Mouse (Mus musculus) hindlimb bud, embryonic 11.5 days (tissue): ENCODE measurements at regions not wholly inside any gene's neighbourhood (a gene's known extent, or its start where the extent isn't known, plus 50 kb on each side); places are given as distances from the start of the nearest gene placed in this dataset.
A peak's percentile ranks its signal among the peaks of the same experiment; 100 is the strongest.

Experiments
- DNase-seq: peaks from one replicate; pipeline ENCODE4 v3.0.0-alpha.2; 2012; ENCODE audit warnings: low read depth, low spot score; ENCODE audit errors: extremely low spot score

DNA sequence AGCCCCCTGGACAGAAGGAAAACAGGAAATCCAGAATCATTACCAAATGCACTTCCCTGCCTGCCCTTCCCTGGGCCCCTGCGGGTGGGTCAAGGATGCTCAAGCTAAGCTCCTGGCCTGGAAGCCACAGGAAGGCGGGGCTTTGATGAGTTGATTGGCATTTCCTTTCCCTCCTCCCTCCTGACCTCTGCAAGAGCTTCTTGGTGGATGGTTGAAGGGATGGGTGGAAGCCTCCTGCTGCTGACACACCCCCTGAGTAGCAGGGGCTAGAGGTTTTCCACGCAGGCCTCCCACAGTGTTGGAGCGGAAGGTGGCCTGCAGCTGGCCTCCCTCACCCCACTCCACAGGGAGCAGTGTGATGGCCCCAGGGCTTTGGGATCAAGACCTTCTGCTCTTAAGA is 239.5 kb downstream of the Sox9 start:
- no peak for DNase-seq

DNA sequence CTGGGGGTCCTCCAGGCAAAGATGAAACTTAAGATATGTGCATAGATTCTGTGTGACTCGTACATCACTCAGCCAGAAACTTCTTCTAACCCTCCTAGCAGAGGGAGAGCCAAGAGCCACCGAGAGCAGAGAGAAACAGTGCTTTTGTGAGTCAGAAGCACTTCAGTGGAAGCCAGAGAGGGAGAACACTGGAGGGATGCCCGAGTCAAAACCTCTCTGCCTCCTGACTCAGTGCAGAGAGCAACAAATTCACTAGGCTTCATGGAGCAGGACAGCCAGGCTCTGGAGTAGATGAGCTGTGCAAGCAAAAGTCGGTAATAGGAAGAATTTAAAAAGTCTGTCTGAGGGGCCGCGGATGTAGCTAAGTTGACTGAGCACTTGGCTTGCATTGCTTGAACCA is 245.0 kb downstream of the Sox9 start:
- no peak for DNase-seq

DNA sequence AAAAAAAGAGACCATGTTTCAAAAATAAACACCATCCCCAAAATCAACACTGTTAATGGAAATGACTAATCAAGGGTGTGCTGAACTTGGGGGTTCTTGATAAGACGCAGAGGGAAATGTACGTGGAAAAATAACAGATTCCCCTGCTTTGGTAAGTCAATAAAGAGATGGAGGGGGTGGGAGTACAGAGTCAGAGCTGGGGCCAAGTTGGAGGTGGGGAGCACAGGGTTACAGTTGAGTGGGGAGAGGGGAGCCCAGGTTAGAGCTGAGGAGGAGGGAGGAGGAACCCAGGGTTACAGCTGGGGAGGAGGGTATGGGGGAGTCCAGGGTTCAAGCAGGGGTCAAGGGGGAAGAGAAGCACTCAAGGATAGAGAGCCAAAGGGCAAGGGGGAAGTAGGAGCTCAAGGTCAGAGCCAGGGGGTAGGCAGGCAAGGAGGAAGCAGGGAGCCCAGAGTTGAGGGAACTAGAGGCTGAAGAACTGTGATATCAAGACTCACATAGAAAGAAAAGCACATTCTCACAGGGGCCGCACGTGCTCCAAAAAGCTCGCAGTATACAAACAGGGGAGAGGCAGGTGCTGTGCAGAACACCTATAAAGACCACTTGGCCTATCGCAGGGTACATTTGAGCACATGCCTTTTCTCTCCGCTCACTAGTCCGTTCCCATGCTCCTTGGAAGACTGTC is 246.4 kb downstream of the Sox9 start:
- no peak for DNase-seq

DNA sequence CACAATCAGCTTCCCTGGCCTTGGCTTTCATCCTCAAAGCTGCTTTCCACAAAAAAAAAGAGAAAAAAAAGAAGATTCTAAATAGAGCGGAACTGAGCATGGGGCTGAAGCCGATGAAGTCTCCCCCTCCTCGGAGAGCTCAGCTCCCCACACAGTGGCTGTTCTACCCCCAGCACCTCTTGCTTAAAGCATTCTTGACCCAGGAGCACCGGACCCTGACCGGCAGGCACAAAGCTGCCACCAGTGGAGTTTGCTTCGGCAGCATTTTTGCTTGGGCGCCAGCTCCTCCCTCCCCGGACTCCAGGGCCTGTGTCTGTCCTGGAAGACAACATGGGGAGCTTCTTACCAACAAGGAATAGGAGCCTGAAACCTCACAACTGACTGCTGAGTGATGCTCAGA is 249.4 kb downstream of the Sox9 start:
- no peak for DNase-seq

DNA sequence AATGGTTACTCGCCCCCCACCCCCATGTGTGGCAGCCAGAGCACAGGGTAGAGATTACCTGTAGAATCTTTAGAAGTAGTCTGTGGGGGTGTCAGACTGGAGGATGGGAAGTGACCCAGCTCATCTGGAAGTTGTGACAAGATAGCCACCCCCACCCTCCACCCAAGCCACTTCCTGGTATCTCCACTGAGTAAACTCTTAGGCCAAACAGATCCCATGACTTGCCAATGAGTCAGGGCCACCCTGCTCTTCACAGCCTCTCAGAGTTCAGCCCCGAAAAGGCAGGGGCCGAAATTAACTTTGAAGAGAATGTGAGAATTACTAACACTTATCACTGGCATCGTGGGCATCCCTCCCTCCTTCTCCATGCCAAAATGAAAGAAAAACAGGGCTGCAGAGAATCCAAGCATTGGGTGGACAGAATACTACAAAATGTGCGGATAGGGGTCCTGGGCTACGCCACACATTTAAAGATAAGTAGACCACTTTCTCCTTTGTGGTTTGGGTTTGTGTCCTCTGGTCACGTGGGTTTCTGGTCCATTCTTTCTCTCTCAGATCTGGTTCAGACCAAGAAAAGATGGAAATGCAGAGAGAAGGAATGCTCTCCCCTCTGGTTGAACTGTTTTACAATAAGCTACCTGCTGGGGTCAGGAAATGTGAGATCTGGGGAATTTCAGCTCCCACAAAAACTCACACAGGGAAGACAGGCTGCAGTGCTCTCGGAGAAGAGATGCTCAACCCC is 250.6 kb downstream of the Sox9 start:
- DNase-seq, result no peak

DNA sequence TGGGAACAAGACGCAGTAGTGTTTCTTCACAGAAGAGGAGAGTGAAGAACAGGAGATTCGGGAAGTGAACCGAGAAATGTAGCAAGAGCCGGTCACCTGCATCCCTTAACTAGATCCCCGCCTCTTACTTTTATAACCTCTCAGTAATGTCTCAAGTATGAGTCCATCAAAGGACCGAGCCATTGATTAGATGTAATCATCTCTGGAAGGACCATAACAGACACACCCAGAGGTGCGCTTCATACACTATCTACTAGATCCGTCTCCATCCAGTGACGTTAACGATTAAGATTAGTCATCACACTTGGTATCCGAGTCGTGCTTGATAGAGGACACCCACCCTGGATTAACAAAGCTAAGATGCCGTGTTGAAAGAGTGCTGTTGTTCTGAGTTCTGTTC is 252.9 kb downstream of the Sox9 start:
- no peak for DNase-seq

DNA sequence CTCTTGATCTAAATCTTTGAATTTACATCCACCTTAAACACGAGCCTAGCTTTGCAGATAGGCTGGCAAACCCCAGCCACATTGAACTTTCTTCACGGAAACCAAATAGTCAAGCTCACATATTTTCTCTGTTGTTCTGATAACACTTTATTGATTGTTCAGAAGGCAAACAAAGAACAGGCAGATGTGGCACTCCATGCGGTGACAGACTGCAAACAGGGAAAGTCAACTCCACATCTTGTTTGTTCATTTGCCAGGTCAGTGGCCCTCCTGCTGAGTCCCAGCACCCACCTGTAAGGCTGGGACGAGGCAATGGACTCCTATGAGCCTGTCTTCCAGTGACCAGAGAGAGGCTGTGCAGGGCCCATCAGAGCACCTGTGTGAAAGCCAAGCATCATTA is 255.7 kb downstream of the Sox9 start:
- DNase-seq, result no peak

DNA sequence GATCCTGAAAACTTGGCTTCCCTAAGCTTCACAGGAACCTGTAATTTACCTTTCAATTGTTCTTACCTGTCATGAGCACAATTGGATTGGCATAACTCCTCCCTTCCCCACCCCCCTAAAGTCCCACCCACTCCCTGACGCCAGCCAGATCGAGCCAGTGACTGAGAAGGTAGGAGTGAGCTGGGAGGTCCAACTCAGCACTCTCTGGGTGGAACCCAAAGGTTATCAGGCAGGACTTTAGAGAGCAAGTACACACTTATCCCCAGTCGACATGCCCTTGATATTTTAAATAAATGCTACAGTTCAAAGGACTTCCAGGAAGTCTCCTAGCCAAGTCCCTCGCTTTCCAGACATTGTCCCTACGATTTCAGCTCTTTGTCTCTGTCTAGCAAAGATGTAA is 260.7 kb downstream of the Sox9 start:
- no peak for DNase-seq

DNA sequence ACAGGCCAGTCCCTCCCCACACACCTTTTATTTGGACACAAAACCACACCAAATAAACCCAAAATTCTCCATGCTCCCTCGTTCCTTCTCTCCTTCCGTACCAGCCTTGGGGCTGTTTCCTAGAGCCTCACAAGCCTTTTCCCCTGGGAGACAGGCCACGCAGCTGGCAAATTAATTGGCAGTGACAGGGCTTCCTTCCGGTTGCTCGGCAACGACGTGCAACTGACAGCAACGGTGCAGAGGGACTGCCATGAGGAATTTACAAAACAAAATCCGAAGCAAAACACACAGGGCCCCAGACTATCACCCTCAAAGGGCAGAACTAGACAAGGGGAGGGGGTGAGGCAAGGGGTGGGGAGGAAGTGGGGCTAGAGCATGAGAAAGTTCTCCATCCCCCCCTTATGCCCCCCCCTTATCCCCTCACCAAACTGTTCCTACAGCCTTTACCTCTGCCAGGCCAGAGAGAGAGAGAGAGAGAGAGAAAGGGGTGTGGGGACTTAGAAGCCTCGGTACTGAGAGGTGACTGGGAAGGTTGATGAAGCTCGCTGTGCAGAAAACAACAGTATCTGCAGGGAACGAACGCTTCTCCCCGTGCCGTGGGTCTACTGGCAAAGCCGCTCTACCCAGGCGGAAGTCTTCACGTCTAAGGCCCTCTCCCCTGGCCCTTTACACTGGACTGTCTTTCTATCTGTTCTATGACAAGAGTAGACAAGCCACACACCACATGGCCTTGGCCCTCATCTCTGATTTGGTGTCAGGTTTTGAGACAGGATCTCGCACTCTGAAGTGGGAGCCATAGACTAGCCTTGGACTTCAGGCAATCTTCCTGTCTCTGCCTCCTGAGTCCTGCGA is 264.4 kb downstream of the Sox9 start:
- DNase-seq, result peak; percentile 8

DNA sequence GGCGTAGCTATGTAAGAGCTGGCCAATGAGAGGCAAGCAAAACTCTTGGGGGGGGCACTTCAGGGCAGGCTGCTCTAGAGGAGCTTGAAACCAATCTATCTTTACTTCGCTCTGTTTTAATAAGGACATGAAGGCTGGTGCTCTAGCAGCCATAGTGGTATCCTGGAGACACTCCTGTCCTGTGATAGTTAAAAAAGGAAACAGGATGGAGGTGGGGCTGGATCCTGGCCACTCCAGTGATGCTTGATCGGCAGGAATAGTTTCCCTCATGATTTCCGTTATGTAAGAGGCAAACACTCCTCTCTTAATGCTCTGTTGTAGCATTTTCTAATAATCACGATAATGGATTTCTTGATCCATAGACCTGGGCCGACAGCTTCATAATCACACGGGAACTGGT is 266.1 kb downstream of the Sox9 start:
- no peak for DNase-seq

DNA sequence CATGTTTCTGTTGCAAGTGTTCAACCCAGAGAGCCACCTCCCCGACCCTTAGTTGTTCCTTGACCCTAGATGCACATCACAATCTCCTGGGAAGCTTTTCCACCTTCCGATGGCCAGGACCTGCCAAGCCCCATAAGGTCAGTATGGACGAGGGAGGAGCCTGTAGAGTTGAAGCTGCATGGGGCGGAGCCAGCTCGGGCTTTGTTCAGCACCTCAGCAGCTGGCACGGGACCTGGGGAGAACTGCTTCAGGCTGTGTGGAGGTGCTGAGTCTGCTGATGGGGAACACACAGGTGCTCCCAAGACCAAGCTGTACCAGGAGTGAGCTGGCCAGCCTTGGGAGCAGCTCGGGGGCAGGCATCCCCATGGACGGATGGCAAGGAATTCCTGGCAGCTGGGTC is 267.6 kb downstream of the Sox9 start:
- DNase-seq, result no peak

DNA sequence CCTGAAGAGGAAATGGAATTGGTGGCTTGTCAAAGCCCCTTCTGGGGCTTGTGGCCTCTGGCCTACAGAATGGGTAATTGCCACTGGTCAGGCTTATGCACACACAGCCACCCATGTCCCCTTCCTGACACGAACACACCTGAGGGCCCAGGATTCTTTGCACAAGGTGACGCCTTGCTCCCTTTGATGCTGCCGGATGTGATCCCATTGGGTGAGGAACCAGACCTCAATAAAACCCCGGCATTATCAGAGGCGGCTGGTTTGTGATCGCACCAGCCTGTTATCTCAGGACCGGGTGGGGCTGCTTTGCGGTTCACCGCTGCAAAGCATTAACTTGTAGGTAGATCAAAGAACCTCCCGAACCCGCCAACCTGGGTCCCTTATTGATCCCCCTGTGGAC is 270.5 kb downstream of the Sox9 start:
- no peak for DNase-seq

DNA sequence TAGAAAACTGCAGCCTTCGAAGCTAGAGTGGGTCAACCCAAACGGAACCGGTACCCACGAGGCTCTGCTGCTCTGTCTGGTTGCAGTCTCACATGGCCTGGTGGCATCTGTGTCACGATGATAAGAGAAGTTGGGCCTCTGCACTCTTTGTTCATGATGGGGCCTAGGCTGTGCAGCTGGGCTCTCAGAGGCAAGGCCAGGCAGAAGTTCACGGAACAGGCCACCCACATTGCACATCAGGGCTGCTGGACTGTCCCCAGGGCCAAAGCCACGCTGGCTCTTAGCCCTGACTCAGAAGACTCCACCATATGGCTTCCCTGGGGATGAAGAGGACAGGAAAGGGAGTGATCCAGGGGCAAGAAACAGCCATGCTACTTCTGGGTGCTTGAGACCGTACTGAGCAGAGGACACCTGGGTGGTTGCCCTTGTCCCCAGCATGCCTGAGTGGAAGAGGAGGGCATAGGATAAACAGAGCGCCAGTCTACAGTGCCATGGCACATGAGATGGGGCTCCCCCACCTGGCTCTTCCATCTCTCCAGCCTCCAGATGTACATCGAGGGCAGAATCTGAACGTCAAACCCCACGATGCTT is 274.1 kb downstream of the Sox9 start:
- DNase-seq, result no peak

DNA sequence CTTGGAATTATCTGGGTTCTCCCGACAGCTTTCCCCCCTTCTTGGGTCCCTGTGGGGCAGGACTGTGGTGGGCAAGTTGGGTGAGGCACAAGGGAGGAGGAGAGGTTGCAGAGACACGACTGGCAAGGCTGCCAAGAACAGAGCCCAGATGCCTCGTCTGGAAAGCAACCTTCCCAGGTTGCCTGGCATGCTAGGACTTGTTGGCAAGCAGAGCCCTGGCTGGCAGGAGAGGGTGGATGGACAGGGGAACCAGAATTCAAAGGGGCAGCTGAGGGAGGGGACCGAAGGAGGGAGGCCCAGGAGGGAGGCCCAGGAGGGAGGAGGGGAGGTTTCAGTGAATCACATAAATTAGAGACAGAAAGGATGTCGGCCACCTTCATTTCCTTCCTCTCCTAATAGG is 274.8 kb downstream of the Sox9 start:
- DNase-seq, result no peak

DNA sequence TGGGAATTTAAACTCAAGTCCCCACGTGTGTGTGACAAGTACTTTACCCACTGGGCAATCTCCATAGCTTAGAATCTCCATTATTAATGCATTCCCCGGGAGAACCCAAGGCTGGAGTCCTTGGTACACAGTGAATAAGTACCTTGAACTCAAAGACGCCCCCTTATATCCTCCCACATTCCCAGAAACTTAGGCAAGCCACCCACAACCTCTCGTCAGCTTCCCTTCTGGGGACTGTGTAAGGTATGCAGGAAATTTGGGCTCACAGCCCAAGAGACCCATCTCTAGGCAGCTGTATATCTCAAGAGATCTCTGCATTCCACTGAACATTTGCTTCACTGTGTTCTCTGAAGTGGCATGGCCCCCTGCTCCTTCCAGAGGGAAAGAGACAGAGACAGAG is 288.3 kb downstream of the Sox9 start:
- no peak for DNase-seq

DNA sequence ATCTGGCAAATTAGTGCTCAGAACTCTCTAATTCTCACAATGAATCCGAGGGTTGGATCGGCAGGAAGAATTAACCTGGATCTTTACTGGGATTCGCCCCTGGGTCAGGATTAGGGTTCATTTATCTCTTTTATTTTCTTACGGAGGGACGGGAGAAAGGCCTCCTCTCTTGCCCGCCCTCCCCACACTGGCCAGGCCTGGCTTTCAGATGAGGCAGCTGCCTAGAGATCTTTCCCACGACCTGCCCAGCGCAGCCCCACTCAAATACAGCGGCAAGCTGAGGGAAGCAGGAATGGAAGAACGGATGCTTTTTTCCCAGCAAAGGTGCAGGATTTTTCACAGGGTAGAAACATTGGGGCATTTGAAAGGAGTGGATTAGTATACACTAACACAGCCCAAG is 289.9 kb downstream of the Sox9 start:
- DNase-seq, result no peak

DNA sequence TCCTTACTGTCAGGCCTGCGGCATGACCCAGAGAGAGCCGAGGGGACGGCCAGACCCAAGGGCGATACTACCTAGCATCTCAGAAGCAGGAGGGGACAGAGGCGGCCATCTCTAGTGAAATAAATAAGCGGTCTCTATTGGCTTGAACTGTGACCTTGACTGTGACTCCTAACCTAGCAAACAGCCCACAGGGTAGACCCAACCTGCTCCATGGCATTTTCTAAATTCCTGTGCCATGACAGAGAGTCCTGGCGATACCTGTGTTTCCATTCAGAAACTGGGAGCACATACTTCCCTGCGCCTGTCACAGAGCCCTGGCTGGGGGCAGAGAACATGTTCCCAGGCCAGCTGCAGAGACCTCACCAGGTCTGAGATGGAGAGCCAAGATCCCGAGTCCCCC is 292.3 kb downstream of the Sox9 start:
- DNase-seq, result no peak

DNA sequence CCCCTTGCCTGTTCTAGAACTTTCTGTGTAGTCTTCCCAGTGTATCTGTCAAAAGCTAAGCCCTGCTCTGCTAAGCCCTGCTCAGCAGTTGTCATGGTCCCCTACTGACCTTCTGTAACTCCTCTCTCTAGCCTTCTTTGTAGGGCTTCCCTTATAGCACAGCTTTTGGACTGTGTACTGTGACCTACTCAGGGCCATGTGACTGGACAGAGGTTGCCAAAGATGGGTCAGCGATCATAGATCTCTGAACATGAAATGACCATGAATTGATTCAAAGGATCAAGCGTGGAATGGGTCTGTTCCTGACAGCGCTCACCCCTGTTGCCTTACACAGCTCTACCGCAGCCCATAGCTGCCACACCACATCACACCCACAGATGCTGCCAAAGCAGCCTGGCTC is 294.3 kb downstream of the Sox9 start:
- no peak for DNase-seq

DNA sequence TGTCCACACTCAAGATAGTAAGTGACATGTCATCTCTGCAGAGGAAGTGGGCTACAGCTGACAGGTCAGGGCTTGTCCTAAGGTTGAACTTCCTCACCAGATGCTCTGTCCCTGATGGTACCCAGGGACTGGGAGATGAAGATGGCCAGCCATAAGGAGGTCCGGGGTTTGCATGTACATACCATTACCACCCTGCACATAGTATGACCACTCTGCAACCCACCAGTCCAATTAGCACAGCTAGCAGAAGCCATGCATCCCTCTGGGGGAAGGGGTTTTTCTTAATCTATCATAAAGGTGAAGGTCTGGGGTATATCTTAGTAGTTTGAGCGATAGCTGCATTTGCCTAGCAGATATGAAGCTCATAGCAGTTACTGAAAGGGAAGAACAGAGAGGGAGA is 298.3 kb downstream of the Sox9 start:
- DNase-seq, result no peak

DNA sequence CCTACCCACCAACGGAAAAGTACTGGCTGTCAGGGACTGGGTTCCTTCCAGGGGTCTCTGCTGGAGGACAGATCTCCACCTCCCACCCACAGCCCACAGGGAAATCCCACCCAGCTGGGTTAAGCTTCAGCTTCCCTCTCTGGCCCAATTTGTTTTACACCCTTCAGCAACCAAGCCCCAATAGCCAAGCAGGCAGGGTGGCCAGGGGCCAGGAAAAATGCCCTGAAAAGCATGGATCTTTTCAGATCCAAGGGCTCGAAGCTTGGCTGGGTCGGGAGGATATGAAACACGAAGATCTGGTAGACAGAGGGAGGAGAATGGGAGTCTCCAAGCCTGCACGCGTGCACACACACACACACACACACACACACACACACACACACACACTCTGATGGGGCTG is 302.4 kb downstream of the Sox9 start:
- DNase-seq, result no peak

DNA sequence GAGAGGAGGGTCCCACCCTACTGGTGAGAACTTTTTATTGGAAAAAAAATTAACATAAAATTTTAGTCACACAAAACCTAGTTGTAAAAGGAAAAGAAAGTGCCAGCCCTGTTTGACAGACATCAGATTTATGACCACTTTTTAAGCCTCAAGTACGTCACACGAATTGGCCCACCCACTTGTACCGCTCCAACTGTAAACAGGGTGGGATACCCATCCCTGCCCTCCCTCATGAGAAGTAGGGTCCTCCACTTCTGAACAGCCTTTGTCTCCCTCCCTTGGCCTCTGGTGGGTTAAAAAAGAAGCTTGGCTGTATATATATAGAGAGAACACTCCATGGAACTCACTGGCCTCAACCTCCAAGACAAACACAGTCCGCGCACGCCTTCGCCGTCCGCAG is 303.5 kb downstream of the Sox9 start:
- DNase-seq, result no peak

DNA sequence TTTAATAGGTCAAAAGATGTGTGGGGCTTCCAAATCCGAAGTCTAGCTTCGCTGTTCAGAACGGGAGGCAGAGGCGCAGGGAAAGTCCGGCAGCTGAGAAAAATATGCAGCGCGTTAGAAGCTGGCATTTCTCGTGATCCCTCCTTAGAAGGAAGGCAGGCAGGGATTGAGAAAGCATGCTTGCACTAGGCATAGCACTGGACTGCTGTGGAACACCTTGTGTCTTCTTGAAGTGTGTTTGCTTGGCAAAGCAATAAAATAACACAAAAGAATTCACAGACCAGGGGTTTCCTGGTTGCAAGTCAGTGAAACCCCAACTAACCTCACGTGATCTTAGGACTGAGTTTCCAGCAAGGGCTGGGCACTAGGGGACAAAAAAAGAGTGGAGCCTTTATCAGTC is 305.1 kb downstream of the Sox9 start:
- DNase-seq, result no peak
